Mouse (Mus musculus) ovary, postnatal 14 days (tissue): Measurements from ENCODE around the gene Lca5l.

Experiments used
- DNase-seq: peaks from one replicate; pipeline ENCODE4 v3.0.0; 2022; ENCODE audit warnings: low spot score

Lca5l gene

DNA sequence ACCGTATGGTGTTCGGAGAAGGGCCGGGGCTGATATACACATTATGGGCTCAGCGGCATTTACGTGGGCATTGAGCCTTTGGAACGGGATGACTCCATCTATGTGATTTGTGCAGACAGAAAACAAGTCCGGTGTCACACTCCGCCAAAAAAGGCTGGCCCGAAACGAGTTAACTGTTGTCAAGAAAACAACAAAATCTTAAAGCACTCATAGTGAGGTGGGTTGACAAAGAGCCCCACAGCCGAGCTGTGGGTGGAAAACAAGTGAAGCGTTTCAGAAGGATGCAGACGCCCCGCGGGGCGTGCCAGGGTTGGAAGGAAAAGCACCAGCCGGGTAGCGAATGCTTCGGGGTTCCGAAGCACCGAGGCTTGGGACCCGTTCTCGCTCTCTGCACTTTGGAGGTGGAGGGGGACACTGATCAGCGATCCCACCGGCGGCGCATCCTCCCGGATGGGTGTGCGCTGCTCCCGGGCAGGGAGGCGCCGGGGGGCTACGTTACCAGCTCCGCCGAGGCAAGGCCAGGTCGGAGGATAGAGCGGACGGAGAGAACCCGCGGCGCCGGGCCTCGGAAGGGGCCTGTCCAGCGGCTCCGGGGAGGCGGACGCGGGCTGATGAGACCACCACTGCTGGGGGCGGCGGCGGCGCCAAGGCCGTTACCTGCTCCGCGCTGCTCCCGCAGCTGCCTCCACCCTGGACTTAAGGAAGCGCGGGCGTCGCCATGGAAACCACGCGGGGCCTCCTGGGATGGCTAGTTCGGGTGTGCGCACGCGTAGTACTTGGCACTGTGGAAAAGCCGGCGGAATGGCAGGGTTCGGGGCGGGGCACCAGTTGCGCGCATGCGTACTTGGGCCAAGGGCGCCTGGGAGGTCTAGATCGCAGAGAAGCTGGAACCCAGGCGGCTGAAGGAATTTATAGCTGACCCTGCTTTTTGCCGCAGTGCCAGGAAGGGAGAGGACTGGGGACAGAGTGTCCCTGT is at the start of gene Lca5l:
Lca5l (minus strand) TSS at position 741 of the 976 bp plus-strand sequence.
- DNase-seq: peak; percentile 99

DNA sequence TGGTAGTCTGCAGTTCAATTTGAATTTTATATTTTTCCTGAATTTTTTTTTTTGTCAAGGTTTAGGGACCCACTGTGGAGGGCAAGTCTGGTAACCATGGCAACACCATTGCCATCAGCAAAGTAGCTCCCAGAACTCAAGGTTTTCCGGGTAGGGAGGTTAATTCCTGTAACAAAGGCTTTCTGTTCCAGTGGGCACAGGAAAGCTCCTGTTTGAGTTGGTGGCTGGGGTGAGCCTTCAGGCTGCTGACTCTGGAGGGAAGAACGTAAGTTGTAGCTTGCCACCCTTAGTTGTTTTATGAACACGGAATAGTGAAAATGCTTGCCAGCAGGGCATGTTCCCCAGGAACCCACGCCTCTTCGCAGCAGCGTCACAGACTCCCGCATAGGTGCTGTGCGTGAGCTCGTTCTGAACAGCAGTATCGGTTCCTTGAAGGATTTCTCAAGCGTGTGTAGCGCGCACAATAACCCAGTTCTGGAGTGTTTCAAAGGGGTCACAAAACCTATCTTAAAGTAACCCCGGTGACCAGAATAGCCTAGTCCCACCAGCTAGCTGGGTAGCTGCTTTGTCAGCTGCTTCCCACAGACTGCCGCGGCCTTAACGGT is 43.4 kb upstream of the Lca5l start, which contains the start of gene B3galt5:
B3galt5 (plus strand) TSS at position 436 of the 605 bp plus-strand sequence.
- no peak for DNase-seq

DNA sequence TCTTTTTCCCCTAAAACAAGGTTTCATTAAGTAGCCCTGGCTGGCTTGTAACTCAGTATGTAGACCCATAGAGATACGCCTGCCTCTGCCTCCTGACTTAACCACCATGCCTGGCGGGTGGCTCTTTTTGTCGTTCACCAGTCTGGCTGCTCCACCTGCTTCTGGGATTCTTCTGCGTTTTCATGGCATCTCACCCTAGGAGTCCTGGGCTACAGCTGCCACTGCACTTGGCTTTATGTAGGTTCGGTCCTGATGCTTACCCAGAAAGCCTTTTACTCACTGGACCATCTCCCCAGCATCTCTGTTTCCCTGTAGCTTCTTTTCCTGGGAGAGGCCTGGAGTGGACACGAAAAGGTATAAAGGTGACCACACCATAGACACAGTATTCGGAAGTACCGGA is 41.9 kb upstream of the Lca5l start:
- no peak for DNase-seq

DNA sequence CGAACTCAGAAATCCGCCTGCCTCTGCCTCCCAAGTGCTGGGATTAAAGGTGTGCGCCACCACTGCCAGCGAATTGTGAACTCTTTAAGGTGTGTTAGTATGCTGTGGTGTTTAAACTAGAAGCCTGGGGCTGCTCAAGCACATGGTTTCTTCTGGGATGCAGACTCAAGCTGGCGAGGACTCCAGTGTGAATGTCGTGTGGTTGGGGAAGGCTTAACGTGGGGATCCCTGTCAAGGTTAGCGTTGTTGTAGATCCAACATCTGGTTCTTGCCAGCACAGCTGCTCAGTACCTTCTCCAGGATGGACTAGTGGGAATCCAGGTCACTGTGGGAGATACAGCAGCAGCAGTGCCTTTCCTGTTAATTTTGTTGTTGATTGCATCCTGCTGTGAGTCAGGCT is 39.9 kb upstream of the Lca5l start:
- DNase-seq: no peak

DNA sequence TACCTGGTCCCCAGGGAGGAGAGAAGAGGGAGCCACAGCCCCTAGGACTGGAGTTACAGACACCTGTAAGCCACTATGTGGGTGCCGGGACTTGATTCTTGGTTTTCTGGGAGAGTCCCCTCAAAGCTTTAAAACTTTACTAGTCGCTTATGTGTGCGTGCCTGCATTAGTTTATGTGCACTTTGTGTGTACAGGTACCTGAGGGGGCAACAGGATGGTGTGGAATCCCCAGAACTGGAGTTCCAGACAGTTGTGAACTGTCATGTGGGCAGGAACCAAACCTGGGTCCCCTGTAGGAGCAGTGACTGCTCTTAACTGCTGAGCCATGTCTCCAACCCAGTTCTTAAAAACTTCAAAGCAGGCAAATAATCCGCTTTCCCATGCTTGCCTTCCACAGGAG is 39.2 kb upstream of the Lca5l start:
- DNase-seq: no peak

DNA sequence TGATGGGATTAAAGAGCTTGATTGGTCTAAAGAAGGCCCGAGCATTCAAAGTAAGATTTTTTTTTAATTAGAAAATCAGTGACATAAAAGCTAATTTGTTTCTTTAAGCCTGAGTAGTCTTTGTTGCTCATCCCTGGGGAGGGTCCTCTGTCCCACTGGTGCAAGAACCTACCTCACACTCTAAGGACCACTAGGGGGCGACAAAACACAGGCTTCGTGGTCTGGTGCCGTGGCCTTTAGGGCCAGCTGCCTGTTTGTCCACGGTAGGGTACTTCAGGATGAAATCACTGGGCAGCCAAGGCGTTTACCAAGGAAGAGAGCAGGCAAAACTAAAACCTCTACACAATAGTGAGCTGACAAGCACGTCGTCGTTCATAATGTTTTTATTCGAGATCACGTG is 38.3 kb upstream of the Lca5l start:
- DNase-seq: peak; percentile 72

DNA sequence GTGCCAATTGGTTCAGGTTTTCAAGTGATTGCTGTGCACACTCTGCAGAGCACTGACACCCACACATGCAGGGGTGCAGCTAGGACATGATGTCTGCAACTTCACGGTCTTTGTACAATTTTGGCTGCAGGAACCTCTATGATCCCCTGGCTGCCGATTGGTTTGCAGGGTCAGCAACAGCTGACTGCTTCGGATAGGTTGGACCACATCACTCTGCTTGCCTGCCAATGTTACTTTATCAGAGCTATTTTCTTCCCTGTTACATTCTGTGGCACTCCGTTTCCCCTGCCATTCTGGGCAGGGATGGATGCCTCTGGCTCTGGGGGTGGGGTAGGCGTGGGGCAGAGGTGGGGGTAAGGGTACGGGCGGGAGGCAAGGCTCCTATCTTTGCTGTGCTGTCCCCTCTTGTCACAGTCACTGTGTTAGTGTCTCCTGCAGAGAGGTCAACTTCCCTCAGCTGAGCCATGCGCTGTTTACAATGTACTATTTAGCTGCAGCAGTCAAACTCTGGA is 37.0 kb upstream of the Lca5l start:
- no peak for DNase-seq

DNA sequence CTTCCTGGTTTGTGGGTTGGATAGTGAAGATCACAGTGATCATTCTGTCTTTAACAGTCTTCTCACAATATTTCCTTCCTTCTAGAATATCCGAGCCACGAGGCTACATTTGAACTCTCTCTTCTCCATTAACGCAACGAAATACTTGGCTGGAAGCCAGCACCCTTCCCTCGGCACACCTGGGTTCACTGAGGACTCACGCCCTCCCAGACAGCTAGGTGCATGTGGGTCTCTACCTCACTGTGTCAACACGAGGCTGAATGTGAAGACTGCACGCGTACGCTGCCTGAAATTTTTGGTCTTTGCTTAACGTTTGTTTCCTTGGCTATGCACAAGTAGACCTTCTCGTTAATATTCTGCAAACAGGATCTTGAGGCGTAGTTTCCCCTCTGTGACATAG is 36.4 kb upstream of the Lca5l start:
- DNase-seq: no peak

DNA sequence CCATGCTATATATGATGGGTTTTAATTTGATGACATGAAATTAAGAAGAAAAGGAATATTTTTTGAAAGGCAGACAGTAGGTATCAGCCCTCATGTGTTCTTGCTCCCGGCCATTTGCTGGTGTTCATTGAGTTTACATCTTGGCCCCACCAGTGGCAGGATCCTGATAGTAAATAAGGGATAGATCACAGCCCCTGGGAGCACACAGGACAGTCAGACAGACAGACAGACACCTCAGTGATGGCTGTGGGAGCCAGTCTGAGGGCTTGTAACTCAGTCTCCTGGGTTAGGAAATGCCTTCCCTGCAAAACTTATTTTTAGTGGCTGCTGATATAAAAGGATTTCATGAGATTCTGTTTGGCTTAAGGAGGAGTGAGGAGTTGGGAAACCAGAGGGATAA is 30.4 kb upstream of the Lca5l start:
- DNase-seq: no peak

DNA sequence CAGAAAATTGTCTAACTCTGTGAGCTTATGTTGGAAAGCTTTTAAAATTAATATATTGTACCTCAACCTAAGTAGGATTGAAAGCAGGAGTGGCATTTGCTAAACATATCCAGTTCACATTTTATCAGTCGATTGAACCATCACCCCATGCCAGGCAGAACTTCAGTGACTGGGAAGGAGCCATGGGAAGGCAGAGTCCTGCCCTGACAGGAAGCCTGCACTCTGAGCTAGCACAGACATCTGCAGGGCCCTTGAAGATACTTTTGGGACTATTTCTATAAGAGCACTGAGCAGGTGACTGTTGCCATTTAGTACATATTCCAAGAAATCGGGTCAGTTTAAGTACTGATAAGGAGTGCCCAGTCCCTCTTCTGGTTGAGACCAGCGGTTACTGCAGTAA is 29.9 kb upstream of the Lca5l start:
- DNase-seq: no peak

DNA sequence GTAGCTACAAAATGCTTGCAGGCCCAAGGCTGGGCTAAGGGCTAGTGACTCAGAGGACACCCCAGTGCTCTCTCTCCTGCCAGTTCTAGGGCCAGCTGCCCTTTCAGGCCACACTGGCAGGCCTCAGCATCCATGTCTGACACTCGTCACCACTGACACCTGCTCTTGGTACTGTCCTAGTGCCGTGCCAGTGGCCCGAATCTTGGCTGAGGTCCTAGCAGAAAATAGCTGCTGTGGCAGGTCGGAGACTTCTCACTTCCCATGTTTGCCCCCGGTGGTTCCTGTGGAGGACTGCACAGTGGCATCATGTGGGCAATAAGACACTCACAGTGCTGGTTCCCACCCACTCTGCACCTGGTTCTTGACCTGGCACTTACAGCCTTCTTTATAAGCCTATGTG is 29.4 kb upstream of the Lca5l start:
- DNase-seq: no peak

DNA sequence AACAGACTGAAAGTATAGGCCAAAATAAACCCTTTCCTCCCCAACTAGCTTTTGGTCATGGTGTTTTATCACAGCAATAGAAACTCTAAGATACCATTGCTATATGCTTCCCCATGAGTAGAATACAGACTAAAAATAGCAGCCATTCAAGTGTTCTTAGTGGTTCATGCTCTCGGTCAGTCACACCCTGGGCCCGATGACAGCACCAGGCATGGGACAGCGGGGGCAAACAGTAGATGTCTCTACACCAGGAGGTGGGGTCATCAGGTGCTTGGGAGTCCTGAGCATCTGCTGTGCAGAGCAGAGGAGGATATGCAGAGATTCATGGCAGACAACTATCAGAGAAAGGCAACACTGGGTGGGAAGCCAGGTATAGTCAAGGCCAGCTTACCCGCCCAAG is 21.0 kb upstream of the Lca5l start:
- no peak for DNase-seq

DNA sequence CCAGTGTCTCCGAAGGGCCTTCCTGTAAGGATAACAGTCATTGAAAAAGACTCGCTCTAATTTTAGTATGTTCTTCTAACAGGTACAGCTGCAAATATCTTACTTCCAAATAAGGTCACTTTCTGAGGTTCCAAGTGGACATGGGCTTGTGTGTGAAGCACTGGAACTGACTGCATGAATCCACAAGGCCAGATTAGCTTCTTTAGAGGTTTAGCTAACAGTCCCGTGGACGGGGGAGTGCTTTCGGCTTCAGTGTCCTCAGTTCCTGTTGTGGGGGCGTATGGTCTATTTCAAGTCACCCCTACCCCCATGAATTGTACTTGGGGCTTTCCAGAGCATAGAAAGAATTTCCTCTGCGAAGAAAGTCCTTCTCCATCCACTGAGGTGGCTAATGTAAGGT is 18.8 kb upstream of the Lca5l start:
- DNase-seq: no peak

DNA sequence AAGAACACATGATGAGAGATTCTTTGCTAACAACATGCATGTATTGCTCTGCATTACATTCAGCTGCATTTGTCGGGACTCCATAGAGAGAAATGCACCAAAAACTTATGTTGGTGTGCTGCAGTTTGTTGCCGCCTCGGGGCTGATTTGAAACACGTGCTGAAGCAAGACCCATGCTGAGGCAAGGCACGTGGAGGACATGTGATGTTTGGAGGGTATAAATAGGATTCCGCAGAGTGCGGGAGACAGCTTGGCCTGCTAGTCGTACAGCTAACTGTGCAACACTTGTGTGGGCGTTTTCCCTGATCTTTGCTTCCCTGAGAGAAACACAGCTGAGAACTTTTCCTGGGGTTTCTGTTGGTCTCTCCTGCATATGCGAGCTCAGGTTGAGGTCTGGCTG is 17.7 kb upstream of the Lca5l start:
- DNase-seq: no peak

DNA sequence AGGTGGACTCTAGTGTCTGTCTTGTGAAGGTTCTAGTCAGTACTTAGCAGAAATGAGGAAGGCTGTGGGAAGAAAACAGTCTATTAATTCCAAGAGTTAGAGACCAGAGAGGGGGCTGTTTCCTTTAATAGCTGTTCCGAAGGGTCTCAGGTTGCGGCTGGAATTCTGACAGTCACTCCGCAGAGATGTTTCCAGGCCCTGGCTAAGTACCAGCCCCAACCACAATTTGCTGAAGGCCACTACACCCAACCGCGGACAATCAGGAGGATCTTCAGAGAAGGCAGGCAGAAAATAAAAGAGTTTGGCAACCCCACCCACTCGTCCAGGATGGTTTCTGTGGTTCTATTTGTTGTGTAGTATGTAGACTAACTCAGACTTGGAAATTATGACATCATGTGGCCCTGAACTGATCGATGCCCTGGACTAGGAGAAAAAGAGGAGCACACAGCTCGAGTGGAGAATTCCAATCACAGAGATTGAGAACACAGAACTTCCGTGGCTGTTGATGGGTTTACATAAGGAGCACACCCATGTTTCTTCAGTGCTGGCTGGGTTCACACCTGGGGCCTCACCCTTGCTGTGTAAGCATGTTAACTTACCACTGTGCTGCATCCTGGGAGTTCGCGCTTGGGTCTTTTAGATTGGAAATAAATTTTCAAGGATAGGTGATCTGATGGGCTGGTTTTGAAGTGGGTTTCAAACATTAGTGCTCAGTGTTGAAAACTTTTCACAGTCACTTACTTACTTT is 9.6 kb upstream of the Lca5l start:
- no peak for DNase-seq

DNA sequence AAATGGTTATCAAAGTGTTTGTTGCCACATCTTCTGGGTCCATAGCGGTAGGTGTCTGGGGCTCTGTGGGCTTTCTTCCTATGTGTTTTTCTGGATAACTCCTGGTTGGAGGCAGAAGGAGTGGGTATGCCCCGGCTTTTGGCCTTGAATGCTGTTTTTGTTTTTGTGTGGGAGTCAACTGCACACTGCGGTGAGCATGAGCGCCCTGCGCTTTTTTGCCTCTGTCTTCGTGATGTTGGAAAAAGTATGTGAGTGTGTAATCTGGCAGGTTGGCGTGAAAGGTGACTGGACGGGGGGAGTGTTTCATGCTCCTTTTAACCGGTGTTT is 8.6 kb upstream of the Lca5l start:
- no peak for DNase-seq

DNA sequence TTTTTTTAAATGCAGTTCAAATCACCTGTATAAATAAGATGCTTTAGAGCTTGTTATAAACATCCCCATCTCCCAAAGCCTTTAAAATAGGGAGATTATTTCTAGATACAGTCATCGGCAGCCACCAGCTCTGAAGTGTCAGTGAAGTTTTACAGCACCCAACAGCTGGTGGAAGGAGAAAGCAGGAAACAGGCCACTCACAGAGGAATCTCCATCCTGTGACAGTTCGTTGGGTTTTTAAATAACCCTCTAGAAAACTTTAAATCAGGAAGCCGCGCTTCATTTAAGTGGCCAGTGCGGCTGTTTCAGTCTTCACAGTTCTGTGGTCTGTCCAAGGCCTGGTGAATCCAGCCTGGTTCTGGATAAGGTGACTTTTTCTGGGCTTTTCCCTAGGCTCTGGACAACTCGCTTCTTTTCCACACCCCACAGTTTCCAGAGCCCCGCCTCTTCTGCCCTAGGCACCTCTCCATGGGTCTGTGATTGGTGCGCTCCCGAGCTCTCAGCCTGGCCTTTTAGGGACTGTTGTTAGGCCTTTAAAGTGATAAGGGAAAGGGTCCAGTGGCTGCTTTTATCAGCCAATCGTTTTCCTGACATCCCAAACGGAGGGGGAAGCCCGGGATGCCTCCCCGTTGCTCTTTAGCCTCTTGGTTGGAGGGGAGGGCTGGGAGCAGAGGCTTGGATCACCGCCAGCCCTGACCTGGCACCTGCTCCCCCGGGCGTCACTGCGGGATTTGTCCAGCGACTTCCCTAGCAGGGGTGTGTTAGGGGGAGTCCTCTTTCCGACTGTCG is 8.0 kb upstream of the Lca5l start, which contains the start of gene Sh3bgr:
Sh3bgr (plus strand) TSS at position 538 of the 789 bp plus-strand sequence.
- peak; percentile 57 for DNase-seq

DNA sequence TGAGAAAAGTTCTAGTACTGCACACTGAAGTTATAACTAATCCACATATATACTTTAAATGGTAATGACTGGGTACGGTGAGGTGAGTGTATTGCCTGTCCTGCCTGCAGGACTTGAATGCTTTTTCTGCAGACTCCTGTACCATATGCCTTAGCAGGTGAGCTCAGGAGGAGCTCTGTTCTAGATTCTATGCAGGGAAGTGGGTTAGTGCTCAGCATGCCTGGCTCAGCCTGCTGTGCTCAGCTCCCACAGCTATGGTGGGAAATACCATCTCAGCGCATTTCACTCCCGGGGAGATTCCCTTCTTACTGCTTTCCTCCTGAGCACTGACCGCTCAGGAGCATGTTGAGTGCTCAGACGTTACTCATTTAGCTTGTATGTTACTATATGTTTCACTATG is 4.5 kb downstream of the Lca5l start:
- no peak for DNase-seq

DNA sequence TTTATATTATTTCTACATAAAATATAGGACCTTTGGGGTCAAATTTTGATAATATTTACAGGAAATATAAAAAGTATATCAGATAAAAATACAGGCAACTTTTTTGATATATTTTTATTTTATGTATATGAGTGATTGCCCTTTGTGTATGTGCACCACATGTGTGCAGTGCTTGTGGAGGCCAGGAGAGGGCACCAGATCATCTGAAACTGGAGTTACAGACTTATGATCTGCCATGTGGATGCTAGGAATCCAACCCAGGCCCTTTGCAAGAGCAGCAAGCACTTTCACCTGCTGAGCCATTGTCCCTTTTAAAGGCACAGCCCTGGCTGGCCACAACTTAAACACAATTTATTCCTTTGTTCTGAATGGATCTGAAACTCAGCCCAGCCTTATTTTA is 12.9 kb downstream of the Lca5l start:
- no peak for DNase-seq

DNA sequence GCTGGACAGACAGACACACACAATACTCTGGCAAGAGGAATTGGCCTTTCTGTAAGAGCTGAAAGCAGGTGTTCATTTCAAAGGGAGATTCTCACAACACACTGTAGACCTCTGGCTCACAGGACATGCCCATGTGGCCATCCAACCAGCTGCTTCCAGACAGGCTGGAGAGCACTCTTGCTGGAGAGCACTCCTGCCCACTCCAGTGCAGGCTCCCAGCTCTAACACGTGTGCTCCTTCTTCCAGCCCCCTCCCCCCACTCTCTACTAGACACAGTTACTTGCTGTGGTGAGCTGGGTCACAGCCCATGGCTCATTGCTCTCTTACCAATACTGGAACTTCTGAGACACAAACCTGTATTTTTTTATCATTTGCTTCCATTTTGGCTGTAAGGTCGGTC is 16.7 kb downstream of the Lca5l start:
- no peak for DNase-seq

DNA sequence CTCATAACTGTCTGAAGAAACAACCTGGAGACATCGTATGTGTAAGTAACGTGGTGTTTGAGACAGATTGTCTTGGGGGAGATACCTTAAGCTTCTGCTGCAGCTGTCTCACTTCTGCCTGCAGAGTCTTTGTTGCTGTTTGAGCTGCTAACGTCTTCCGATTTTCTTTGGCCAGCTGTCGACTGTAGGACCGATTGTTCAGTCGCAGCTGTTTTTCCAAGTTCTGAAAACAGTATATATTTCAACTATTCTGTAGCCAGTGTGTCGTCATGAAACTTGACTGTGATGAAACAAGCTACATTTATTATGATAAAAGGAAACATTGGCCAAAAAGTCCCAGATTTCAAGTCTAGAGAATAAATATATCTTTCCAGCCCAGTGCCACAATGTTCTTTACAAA is 18.4 kb downstream of the Lca5l start:
- DNase-seq: no peak

DNA sequence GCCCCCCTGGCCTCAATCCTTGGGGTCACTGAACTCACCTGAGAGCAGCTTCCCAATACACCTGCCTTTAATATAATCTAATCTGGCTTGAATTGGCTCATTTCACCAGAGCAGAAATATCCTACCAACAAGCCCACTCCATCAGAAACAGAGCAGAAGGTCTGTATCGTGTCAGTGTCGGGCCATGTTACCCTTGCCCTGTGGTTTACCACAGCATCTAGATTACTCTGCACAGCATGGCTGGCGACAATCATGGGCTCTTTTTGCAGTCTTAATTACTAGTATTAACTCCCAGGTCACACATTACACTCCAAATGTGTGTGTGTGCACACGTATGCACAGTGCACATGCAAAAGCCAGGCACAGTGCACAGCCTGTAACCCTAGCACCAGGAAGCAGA is 23.2 kb downstream of the Lca5l start:
- DNase-seq: no peak
